In genomic region chr13:50590388-50590787, GRCm38 (mm10) we compare ENCODE assay signal across 13 mouse cellular contexts. TPM values are rescaled to one million over a fixed set of nuclear protein-coding genes. Genes with fewer than 3 reads are reported as not detected.
"Had no signal": no experiment of that assay in that cellular context is flagged by ENCODE, and none has a peak within 500 bp of the region (broad histone marks: within the 10 kb centered on the region; RNA-seq: fewer than 3 reads in every experiment).

No protein-coding gene starts in this region.

RNA-seq across cellular contexts. Expression of gene Gm904, which starts 52.6 kb away (rescaled TPM):
- total RNA-seq: neutrophil, adult 5-6 weeks had no signal
- polyA plus RNA-seq: neural tube, embryonic 13.5 days; neural tube, embryonic 14.5 days; neural tube, embryonic 15.5 days; small intestine, adult 2 months; spleen, adult 2 months; stomach, embryonic 14.5 days; stomach, embryonic 15.5 days; stomach, embryonic 16.5 days; stomach, postnatal 0 days; thymus, adult 2 months; thymus, postnatal 0 days; urinary bladder, adult 2 months had no signal
